Mouse (Mus musculus): Measurements from ENCODE around the gene St3gal3.

DNA sequence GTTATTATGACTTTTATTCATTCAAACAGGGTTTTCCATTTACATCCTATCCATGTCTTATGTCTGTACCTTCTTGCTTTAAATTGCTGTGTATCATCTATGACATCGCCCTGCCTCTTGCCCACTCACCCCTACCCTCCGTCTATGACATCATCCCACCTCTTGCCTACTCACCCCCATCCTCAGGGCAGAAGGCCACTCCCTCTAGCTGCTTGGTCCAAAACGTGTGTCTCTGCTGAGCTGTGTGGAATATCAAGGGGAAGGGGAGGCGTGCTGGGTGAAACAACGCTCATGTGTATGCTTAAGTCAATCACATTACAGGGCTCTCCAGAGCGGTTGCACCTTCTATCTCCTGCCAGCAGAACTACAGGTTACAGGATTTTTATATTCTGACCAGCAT is 38.6 kb downstream of the St3gal3 start:
- TF ChIP-seq CTCF (IDR thresholded peaks at IDR 0.05; ENCODE audit: borderline replicate concordance, extremely low read depth, insufficient read depth, insufficient read length): no peak
- TF ChIP-seq POLR2A (IDR thresholded peaks at IDR 0.05; ENCODE audit: borderline replicate concordance, extremely low read depth, insufficient read depth, insufficient read length, poor library complexity, severe bottlenecking): no peak

Measured in brain, embryonic 14.5 days (tissue).